Mouse (Mus musculus) C2C12 (cell line): Measurements from ENCODE around the gene Igf1.

Experiments
- CEBPB ChIP-seq: IDR thresholded peaks from one replicate; pipeline ENCODE4 v1.6.1; 2011; ENCODE audit warnings: low read depth, mild to moderate bottlenecking, control low read depth, moderate library complexity
- CTCF ChIP-seq: IDR thresholded peaks from one replicate; pipeline ENCODE4 v1.5.1; 2011; ENCODE audit not compliant: control insufficient read depth, insufficient read depth, insufficient read length
- FOSL1 ChIP-seq: IDR thresholded peaks from one replicate; pipeline ENCODE4 v1.8.0; 2011; ENCODE audit warnings: mild to moderate bottlenecking, low read length; ENCODE audit not compliant: poor library complexity, insufficient read depth, severe bottlenecking
- MAX ChIP-seq: IDR thresholded peaks from one replicate; pipeline ENCODE4 v1.6.1; 2011; ENCODE audit warnings: mild to moderate bottlenecking, control low read depth
- MYOD1 ChIP-seq: IDR thresholded peaks from one replicate; pipeline ENCODE4 v1.6.1; 2011; ENCODE audit warnings: low read depth; ENCODE audit not compliant: control insufficient read depth, insufficient read length
- MYOG ChIP-seq: IDR thresholded peaks from one replicate; pipeline ENCODE4 v1.6.1; 2011; ENCODE audit not compliant: control insufficient read depth, insufficient read length; ENCODE audit errors: extremely low read depth
- USF1 ChIP-seq: IDR thresholded peaks from one replicate; pipeline ENCODE4 v1.6.1; 2011; ENCODE audit warnings: low read depth, mild to moderate bottlenecking, control low read depth, moderate library complexity

DNA sequence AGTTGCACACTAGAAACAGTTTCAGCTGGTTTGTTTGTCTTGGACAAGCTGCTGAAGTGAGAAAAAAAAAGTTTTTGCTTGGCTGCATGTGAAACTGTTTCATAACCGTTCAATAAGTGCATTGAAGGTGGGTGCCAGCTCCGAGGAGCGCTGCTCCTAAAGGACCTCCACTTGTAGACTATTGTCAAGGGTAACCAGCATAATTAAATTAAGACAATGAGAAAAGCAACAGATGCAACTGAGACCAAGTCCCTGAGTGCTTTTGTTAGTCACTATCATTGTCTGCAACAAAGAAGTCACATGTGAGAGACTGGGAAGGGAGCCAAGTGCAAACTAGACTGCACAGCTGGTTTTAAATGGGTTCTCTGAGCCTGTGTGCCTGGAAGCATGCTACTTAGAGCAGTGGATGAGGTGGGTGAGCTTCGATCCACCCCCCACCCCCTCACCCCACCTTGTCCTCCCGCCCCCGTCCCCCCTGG, 69.1 kb downstream of the Igf1 start:
- TF ChIP-seq CTCF: no peak
- TF ChIP-seq USF1: peak; percentile 80
- no peak for TF ChIP-seq CEBPB
- no peak for TF ChIP-seq FOSL1
- TF ChIP-seq MYOD1: peak; percentile 43
- TF ChIP-seq MYOG: no peak
- TF ChIP-seq MAX: no peak
